Mouse (Mus musculus): ENCODE measurements around the gene Gm21119.
"Not testable (repeated sequence)": the region's sequence is repeated elsewhere in the genome, so short reads cannot be mapped to it uniquely, and the experiment has no call there.

Gm21119 gene

GRCm38 (mm10) chr8:20614619-20615018 lies at the start of gene Gm21119:
Gene Gm21119 (plus strand): TSS chr8:20614919.
- not testable (repeated sequence) for DNase-seq (ENCODE audit: low read depth, low spot score)

- not testable (repeated sequence) for DNase-seq (ENCODE audit: low read depth, low spot score)
These were observed 48.0 kb upstream of the Gm21119 start for GRCm38 (mm10) chr8:20566753-20567152.

- not testable (repeated sequence) for DNase-seq (ENCODE audit: low read depth, low spot score)
These were observed 33.6 kb upstream of the Gm21119 start for GRCm38 (mm10) chr8:20581081-20581480.

GRCm38 (mm10) chr8:20582772-20583171 lies 31.9 kb upstream of the Gm21119 start:
- not testable (repeated sequence) for DNase-seq (ENCODE audit: low read depth, low spot score)

- DNase-seq (ENCODE audit: low read depth, low spot score): not testable (repeated sequence)
These were observed 26.2 kb upstream of the Gm21119 start for GRCm38 (mm10) chr8:20588268-20589177.

- not testable (repeated sequence) for DNase-seq (ENCODE audit: low read depth, low spot score)
These were observed 25.6 kb upstream of the Gm21119 start for GRCm38 (mm10) chr8:20589178-20589539.

GRCm38 (mm10) chr8:20590117-20590997 lies 24.4 kb upstream of the Gm21119 start:
- not testable (repeated sequence) for DNase-seq (ENCODE audit: low read depth, low spot score)

GRCm38 (mm10) chr8:20591002-20591401 lies 23.7 kb upstream of the Gm21119 start:
- DNase-seq (ENCODE audit: low read depth, low spot score): not testable (repeated sequence)

GRCm38 (mm10) chr8:20592732-20593272 lies 21.9 kb upstream of the Gm21119 start:
- not testable (repeated sequence) for DNase-seq (ENCODE audit: low read depth, low spot score)

- not testable (repeated sequence) for DNase-seq (ENCODE audit: low read depth, low spot score)
These were observed 20.9 kb upstream of the Gm21119 start for GRCm38 (mm10) chr8:20593841-20594240.

GRCm38 (mm10) chr8:20596081-20596841 lies 18.5 kb upstream of the Gm21119 start:
- DNase-seq (ENCODE audit: low read depth, low spot score): not testable (repeated sequence)

- not testable (repeated sequence) for DNase-seq (ENCODE audit: low read depth, low spot score)
These were observed 17.6 kb upstream of the Gm21119 start for GRCm38 (mm10) chr8:20596842-20597708.

- DNase-seq (ENCODE audit: low read depth, low spot score): not testable (repeated sequence)
These were observed 16.2 kb upstream of the Gm21119 start for GRCm38 (mm10) chr8:20598300-20599170.

- not testable (repeated sequence) for DNase-seq (ENCODE audit: low read depth, low spot score)
These were observed 15.4 kb upstream of the Gm21119 start for GRCm38 (mm10) chr8:20599350-20599749.

- not testable (repeated sequence) for DNase-seq (ENCODE audit: low read depth, low spot score)
These were observed 3.9 kb upstream of the Gm21119 start for GRCm38 (mm10) chr8:20610856-20611255.

- DNase-seq (ENCODE audit: low read depth, low spot score): not testable (repeated sequence)
These were observed 2.0 kb upstream of the Gm21119 start for GRCm38 (mm10) chr8:20612721-20613120.

- DNase-seq (ENCODE audit: low read depth, low spot score): not testable (repeated sequence)
These were observed 16.0 kb downstream of the Gm21119 start for GRCm38 (mm10) chr8:20630766-20631165.

- not testable (repeated sequence) for DNase-seq (ENCODE audit: low read depth, low spot score)
These were observed 23.2 kb downstream of the Gm21119 start for GRCm38 (mm10) chr8:20637931-20638330.

GRCm38 (mm10) chr8:20643536-20643935 lies 28.8 kb downstream of the Gm21119 start:
- not testable (repeated sequence) for DNase-seq (ENCODE audit: low read depth, low spot score)
